Mouse (Mus musculus): ENCODE measurements around the gene Gm527.

GRCm38 (mm10) chr12:64965124-64966026, 47.7 kb downstream of the Gm527 start, which contains the start of the genes Klhl28 and Togaram1:
- TF ChIP-seq CTCF (IDR thresholded peaks at IDR 0.05; ENCODE audit: extremely low read depth, insufficient read length, insufficient replicate concordance, low read depth, low read length) (no peak), POLR2A (IDR thresholded peaks at IDR 0.05; ENCODE audit: low read depth, low read length) (peak; percentile 51)
